Mouse (Mus musculus) hindbrain, embryonic 11.5 days (tissue): ENCODE results near the gene Zc3hc1. TPM values are rescaled to one million over a fixed set of nuclear protein-coding genes. Genes with fewer than 3 reads are reported as not detected.
A peak's percentile ranks its signal among the peaks of the same experiment; 100 is the strongest.

Experiments
- ATAC-seq: fragments of 200-750 bp; cut with Nextera tagmentation; 2 replicates; pipeline ENCODE4 v1.8.0; 2017; ENCODE audit warnings: mild to moderate bottlenecking, moderate TSS enrichment, moderate library complexity; ENCODE audit not compliant: low FRiP score
- DNase-seq: peaks from one replicate; pipeline ENCODE4 v3.0.0-alpha.2; 2015; ENCODE audit warnings: low spot score
- H3K27ac ChIP-seq: fragments of 300-500 bp; sonication (generic); 2 replicates; pipeline ENCODE4 v1.5.1; 2014; ENCODE audit warnings: mild to moderate bottlenecking, low read depth, low read length
- H3K27me3 ChIP-seq: fragments of 300-500 bp; sonication (generic); 2 replicates; pipeline ENCODE4 v1.6.1; 2014; ENCODE audit warnings: mild to moderate bottlenecking, low read length, moderate library complexity, mixed read lengths; ENCODE audit not compliant: control insufficient read depth, insufficient read depth
- H3K36me3 ChIP-seq: fragments of 300-500 bp; sonication (generic); 2 replicates; pipeline ENCODE4 v1.6.1; 2014; ENCODE audit warnings: mild to moderate bottlenecking, low read length, moderate library complexity, mixed read lengths; ENCODE audit not compliant: control insufficient read depth, insufficient read depth
- H3K4me1 ChIP-seq: fragments of 300-500 bp; sonication (generic); replicated peaks from 2 replicates; pipeline ENCODE4 v1.6.1; 2014; ENCODE audit warnings: low read length, mixed read lengths; ENCODE audit not compliant: control insufficient read depth, insufficient read depth
- H3K4me2 ChIP-seq: fragments of 300-500 bp; sonication (generic); replicated peaks from 2 replicates; pipeline ENCODE4 v1.6.1; 2014; ENCODE audit warnings: mild to moderate bottlenecking, low read depth, low read length
- H3K4me3 ChIP-seq: fragments of 300-500 bp; sonication (generic); 2 replicates; pipeline ENCODE4 v1.5.1; 2014; ENCODE audit warnings: low read depth, low read length
- H3K9ac ChIP-seq: fragments of 300-500 bp; sonication (generic); 2 replicates; pipeline ENCODE4 v1.6.1; 2014; ENCODE audit warnings: low read depth, low read length
- H3K9me3 ChIP-seq: fragments of 300-500 bp; sonication (generic); 2 replicates; pipeline ENCODE4 v1.6.1; 2016; ENCODE audit warnings: low read length; ENCODE audit not compliant: control insufficient read depth
- WGBS: fragments of 180-500 bp; shearing (Covaris S2); extraction: QIAGEN DNeasy Blood & Tissue Kit; methylation state at CpG from one replicate; pipeline ENCODE4 v1.1.7; 2014; 5-methylcytosine and 5-hydroxymethylcytosine counted together
- polyA plus RNA-seq: library from polyadenylated mRNA; unstranded; fragments of >200 nt; fragmentation: Nextera tagmentation; extraction: Ambion mirVana; gene quantifications from 2 replicates; pipeline ENCODE4 v1.2.1, GENCODE M21; 2014

Gene Zc3hc1
- polyA plus RNA-seq, 1 experiment from 2014 or later, result 69.3 TPM

GRCm38 (mm10) chr6:30409399-30410093 lies 18.7 kb upstream of the Zc3hc1 start:
- Histone ChIP-seq H3K4me2 (no peak overlapping the region), H3K9ac (no peak overlapping the region), H3K36me3 (no peaks in the 10 kb centered on the region), H3K27me3 (no peaks in the 10 kb centered on the region), H3K4me1 (no peaks in the 10 kb centered on the region), H3K9me3 (no peaks in the 10 kb centered on the region), H3K27ac (no peak overlapping the region), H3K4me3 (no peak overlapping the region)
- WGBS, result 94% methylated on average over 7 of the region's 7 CpGs
- no peak for ATAC-seq
- no peak for DNase-seq

DNA sequence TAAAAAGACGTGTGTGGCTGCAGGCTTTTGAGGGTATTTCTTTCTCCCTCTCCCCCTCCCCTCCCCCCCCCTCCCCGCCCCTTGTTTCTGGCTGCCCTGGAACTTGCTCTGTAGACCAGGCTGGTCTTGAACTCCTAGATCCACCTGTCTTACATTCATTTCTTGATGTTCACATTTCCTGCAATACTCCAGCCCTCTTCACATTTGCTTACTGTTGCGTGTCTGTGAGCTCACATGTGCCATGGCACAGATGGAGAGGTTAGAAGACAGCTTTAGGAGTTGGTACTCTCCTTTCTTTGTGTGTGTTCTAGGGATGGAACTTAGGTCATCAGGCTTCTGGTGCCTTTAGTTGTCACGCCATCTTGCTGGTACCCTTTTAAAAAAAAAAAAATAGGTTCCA lies 17.4 kb upstream of the Zc3hc1 start:
- ATAC-seq, result no peak
- Histone ChIP-seq H3K4me3 (no peak overlapping the region), H3K9me3 (no peaks in the 10 kb centered on the region), H3K27me3 (no peaks in the 10 kb centered on the region), H3K27ac (no peak overlapping the region), H3K4me2 (no peak overlapping the region), H3K9ac (no peak overlapping the region), H3K4me1 (no peaks in the 10 kb centered on the region), H3K36me3 (no peaks in the 10 kb centered on the region)
- 87% methylated on average over 4 of the region's 4 CpGs for WGBS
- DNase-seq, result no peak

- DNase-seq (no peak), ATAC-seq (no peak)
- H3K9ac ChIP-seq, result no peak overlapping the region
- H3K4me3 ChIP-seq, result no peak overlapping the region
- no peak overlapping the region for H3K27ac ChIP-seq
- 87% methylated on average over 5 of the region's 5 CpGs for WGBS
- no peaks in the 10 kb centered on the region for H3K27me3 ChIP-seq
- no peak overlapping the region for H3K4me2 ChIP-seq
- H3K4me1 ChIP-seq, result no peaks in the 10 kb centered on the region
- H3K36me3 ChIP-seq, result no peaks in the 10 kb centered on the region
- H3K9me3 ChIP-seq, result no peaks in the 10 kb centered on the region
These were observed 13.8 kb upstream of the Zc3hc1 start for GRCm38 (mm10) chr6:30404671-30405070.

DNA sequence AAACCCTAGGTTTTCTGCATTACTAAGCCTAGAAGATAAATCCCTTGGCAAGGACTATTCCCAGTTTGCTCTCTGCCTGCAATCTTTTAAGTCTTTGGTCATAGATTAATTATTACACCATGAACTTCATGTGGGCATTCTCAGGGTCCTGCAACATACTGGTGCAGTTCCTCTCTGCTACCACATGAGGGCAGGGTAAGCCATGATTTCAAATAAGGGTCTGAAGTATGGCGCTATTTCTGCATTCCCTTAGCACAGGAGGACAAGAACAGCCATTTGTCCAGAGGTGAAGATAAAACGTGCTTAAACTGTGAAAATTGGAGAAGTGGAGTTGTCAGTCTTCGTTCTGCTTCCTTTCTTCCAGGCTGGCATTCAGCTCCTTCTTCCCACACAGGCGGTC lies 12.6 kb upstream of the Zc3hc1 start:
- ATAC-seq (no peak), DNase-seq (peak; percentile 78)
- WGBS, result 24% methylated on average over 4 of the region's 4 CpGs
- Histone ChIP-seq H3K27me3 (no peaks in the 10 kb centered on the region), H3K9ac (peak overlapping the region; percentile 11; the same call in 1 of the 2 replicates), H3K9me3 (no peaks in the 10 kb centered on the region), H3K4me2 (peak overlapping the region; percentile 11), H3K4me1 (no peaks in the 10 kb centered on the region), H3K36me3 (no peaks in the 10 kb centered on the region), H3K27ac (no peak overlapping the region), H3K4me3 (0 out of 2 replicates have a peak overlapping the region, but pooled peaks have one; percentile 10)

- DNase-seq, result peak; percentile 53
- peak overlapping the region; percentile 94 for H3K9ac ChIP-seq
- no peak; the same call in none of the 2 replicates for ATAC-seq
- no peaks in the 10 kb centered on the region for H3K9me3 ChIP-seq
- under 1% methylated on average over 29 of the region's 29 CpGs for WGBS
- H3K36me3 ChIP-seq, result no peaks in the 10 kb centered on the region
- peak overlapping the region; percentile 99 for H3K4me3 ChIP-seq
- H3K27ac ChIP-seq, result peak overlapping the region; percentile 95
- peak overlapping the region; percentile 68 for H3K4me2 ChIP-seq
- H3K27me3 ChIP-seq, result no peaks in the 10 kb centered on the region
- H3K4me1 ChIP-seq, result no peaks in the 10 kb centered on the region
These were observed 11.3 kb upstream of the Zc3hc1 start for GRCm38 (mm10) chr6:30402091-30402491.

DNA sequence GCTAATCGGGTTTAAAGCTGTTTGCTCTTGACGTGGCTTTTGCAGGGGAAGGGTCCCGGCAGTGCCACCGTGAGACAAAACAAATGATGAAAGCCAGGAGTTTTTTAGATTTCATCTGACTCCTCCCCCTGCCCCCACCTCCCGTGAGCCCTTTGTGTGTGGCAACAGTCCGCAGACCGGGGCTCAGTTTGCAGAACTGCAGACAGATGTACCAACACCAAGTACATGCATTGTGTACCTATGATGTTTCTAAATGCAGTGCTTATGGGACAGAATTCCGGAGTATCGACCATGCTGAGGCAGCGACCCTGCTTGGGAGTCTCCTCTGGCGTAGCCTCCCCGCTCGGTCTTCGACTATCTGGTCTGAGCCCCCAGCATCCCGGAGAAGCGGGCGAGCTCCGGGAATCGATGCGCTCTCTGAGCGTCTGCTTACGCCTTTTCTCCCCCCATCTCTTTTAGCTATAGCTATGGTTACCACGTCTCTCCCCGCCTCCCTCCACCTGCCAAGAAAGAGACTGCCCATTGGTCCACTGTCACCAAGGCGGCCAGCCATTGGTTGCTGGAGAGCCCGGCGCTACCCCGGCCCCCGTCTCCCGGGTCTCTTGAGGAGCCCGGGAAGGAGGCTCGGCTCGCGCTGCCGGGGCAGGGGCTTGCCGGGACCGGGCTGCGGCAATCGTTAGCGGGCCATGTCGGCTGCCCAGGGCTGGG lies 10.6 kb upstream of the Zc3hc1 start, which contains the start of gene Klhdc10:
Gene Klhdc10 (plus strand): TSS at position 561 of the 708 bp plus-strand sequence.
- Histone ChIP-seq H3K9me3 (no peaks in the 10 kb centered on the region), H3K9ac (peak within 1 kb of the TSS; percentile 94), H3K27ac (peak within 1 kb of the TSS; percentile 95), H3K27me3 (no peaks in the 10 kb centered on the region), H3K4me3 (peak within 1 kb of the TSS; percentile 99), H3K4me2 (peak within 1 kb of the TSS; percentile 68), H3K4me1 (no peaks in the 10 kb centered on the region), H3K36me3 (no peaks in the 10 kb centered on the region)
- under 1% methylated on average over 40 of the region's 41 CpGs for WGBS
- ATAC-seq, result peak; percentile 100
- peak; percentile 100 for DNase-seq

GRCm38 (mm10) chr6:30400716-30401115 lies 9.9 kb upstream of the Zc3hc1 start:
- ATAC-seq (no peak), DNase-seq (peak; percentile 45)
- WGBS, result 9% methylated on average over 7 of the region's 7 CpGs
- peak overlapping the region; percentile 28 for H3K4me2 ChIP-seq
- peak overlapping the region; percentile 69 for H3K9ac ChIP-seq
- H3K9me3 ChIP-seq, result no peaks in the 10 kb centered on the region
- no peaks in the 10 kb centered on the region for H3K36me3 ChIP-seq
- H3K4me1 ChIP-seq, result no peaks in the 10 kb centered on the region
- no peaks in the 10 kb centered on the region for H3K27me3 ChIP-seq
- peak overlapping the region; percentile 99 for H3K4me3 ChIP-seq
- H3K27ac ChIP-seq, result peak overlapping the region; percentile 95

GRCm38 (mm10) chr6:30400146-30400545 lies 9.3 kb upstream of the Zc3hc1 start:
- H3K4me2 ChIP-seq, result no peak overlapping the region
- no peaks in the 10 kb centered on the region for H3K4me1 ChIP-seq
- no peak overlapping the region for H3K9ac ChIP-seq
- no peaks in the 10 kb centered on the region for H3K36me3 ChIP-seq
- no peak overlapping the region for H3K27ac ChIP-seq
- no peak overlapping the region for H3K4me3 ChIP-seq
- H3K9me3 ChIP-seq, result no peaks in the 10 kb centered on the region
- WGBS, result 84% methylated on average over 5 of the region's 5 CpGs
- no peaks in the 10 kb centered on the region for H3K27me3 ChIP-seq
- ATAC-seq (no peak), DNase-seq (no peak)
